Mouse (Mus musculus) bone marrow macrophage, adult 2 months (primary cell): ENCODE measurements around the gene Myo6.

Experiments
- CTCF ChIP-seq: IDR thresholded peaks from 2 replicates; pipeline ENCODE4 v1.5.1; 2012; ENCODE audit warnings: low read depth, mild to moderate bottlenecking, low read length, moderate library complexity
- POLR2A ChIP-seq: IDR thresholded peaks from 2 replicates; pipeline ENCODE4 v1.6.1; 2012; ENCODE audit warnings: mild to moderate bottlenecking, low read depth, low read length, borderline replicate concordance

DNA sequence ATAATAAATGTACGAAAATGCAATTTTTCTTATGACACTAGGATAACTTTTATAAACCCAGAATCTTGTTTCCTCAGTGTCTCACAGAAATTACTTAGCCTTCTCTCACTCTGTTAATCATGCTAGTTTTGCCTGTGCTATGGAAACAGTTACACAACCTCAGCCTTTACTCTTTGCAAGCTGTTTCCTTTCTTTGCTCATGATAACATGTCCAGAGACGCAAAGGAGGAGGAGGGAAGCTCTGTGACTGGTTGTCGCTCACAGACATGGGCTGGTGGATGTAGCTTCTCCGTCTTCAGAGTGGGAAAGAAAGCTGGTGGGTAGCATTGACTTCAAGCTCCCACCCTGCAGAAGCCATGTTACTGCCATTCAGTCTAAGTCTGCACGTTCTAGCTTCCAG is 15.2 kb upstream of the Myo6 start:
- TF ChIP-seq CTCF (no peak), POLR2A (no peak)
